In genomic region chr5:145138836-145139235, GRCm38 (mm10) we compare ENCODE assay signal across 8 mouse cellular contexts. TPM values are rescaled to one million over a fixed set of nuclear protein-coding genes. Genes with fewer than 3 reads are reported as not detected.
DNase-seq lines count a peak whose midpoint lies in the region; ATAC-seq and TF ChIP-seq lines count a peak whose summit lies in the region.

No protein-coding gene starts in this region.

- WGBS in forebrain, embryonic 10.5 days = 31% methylated on average over 6 of the region's 6 CpGs
- WGBS in liver, embryonic 15.5 days (ENCODE audit: insufficient replicate concordance) = 11% methylated on average over 6 of the region's 6 CpGs

- peak overlapping the region; percentile 97 for H3K27ac ChIP-seq in gastrocnemius, adult 2 months
- H3K27ac ChIP-seq in forebrain, embryonic 10.5 days = peak overlapping the region; percentile 99
- H3K27ac ChIP-seq in liver, embryonic 15.5 days (replicated peaks) = peak overlapping the region; percentile 93

- no peak for DNase-seq in gastrocnemius, adult 2 months
- DNase-seq in gastrocnemius, adult 8-10 months (ENCODE audit: low spot score in 2 of 2) = no peak
- peak; percentile 32 for DNase-seq in A20 (ENCODE audit: low read depth, low spot score)
- DNase-seq in forebrain, embryonic 10.5 days (ENCODE audit: extremely low spot score, low spot score) = no peak
- DNase-seq in right cerebral cortex, postnatal 25 days = no peak
- DNase-seq in ovary, postnatal 14 days (ENCODE audit: low spot score) = no peak
- no peak for DNase-seq in layer of hippocampus, adult 8-10 months (ENCODE audit: low spot score in 2 of 2)

- H3K27me3 ChIP-seq in forebrain, embryonic 10.5 days (ENCODE audit: poor library complexity, severe bottlenecking) = no peaks in the 10 kb centered on the region
- no peaks in the 10 kb centered on the region for H3K27me3 ChIP-seq in liver, embryonic 15.5 days

- H3K4me2 ChIP-seq in liver, embryonic 15.5 days = peak overlapping the region; percentile 80

- peaks cover 29% of the 10 kb centered on the region for H3K4me1 ChIP-seq in forebrain, embryonic 10.5 days
- H3K4me1 ChIP-seq in liver, embryonic 15.5 days (replicated peaks) = peaks cover 46% of the 10 kb centered on the region

- peak overlapping the region; percentile 91 for H3K9ac ChIP-seq in liver, embryonic 15.5 days

- intact Hi-C loops in gastrocnemius, adult 2 months (cut with DNase I) = no loop called here

- no peak for ATAC-seq in liver, embryonic 15.5 days (ENCODE audit: insufficient read depth)

- H3K36me3 ChIP-seq in forebrain, embryonic 10.5 days (replicated peaks) = peaks cover 64% of the 10 kb centered on the region
- H3K36me3 ChIP-seq in liver, embryonic 15.5 days (replicated peaks) = peaks cover 57% of the 10 kb centered on the region

- TF ChIP-seq CTCF in gastrocnemius, adult 2 months (IDR thresholded peaks at IDR 0.05) = no peak

- H3K4me3 ChIP-seq in gastrocnemius, adult 2 months = peak overlapping the region; percentile 83
- H3K4me3 ChIP-seq in forebrain, embryonic 10.5 days = peak overlapping the region; percentile 97
- peak overlapping the region; percentile 90 for H3K4me3 ChIP-seq in liver, embryonic 15.5 days (replicated peaks)

- H3K9me3 ChIP-seq in forebrain, embryonic 10.5 days = no peaks in the 10 kb centered on the region
- H3K9me3 ChIP-seq in liver, embryonic 15.5 days (replicated peaks) = no peaks in the 10 kb centered on the region

RNA-seq across cellular contexts. Expression of gene Pdap1, which starts 1.2 kb away (rescaled TPM):
- 10 to 100 TPM; 47.9 to 56.9 TPM for total RNA-seq in gastrocnemius, adult 2 months (2021)
- 10 to 100 TPM; 39.8 to 50.9 (median 45.1) TPM for total RNA-seq in gastrocnemius, adult 8-10 months (2022)
- 148 and 151 TPM in 2 replicates for polyA plus RNA-seq in forebrain, embryonic 10.5 days (2016; fragmentation: Nextera tagmentation; extraction: Ambion mirVana)
- polyA plus RNA-seq in liver, embryonic 15.5 days (2015; fragmentation: Nextera tagmentation; extraction: Ambion mirVana) = 28.8 and 36.5 TPM in 2 replicates
- 10 to 100 TPM; 70.8 to 100.0 (median 83.5) TPM for total RNA-seq in layer of hippocampus, adult 8-10 months (2022)

RNA-seq across cellular contexts. Expression of gene Bud31, which starts 1.3 kb away (rescaled TPM):
- total RNA-seq in gastrocnemius, adult 2 months (2021) = 10 to 100 TPM; 49.1 to 57.4 TPM
- 10 to 100 TPM; 46.9 to 59.4 (median 52.6) TPM for total RNA-seq in gastrocnemius, adult 8-10 months (2022)
- polyA plus RNA-seq in forebrain, embryonic 10.5 days (2016; fragmentation: Nextera tagmentation; extraction: Ambion mirVana) = 250 and 253 TPM in 2 replicates
- 121 and 128 TPM in 2 replicates for polyA plus RNA-seq in liver, embryonic 15.5 days (2015; fragmentation: Nextera tagmentation; extraction: Ambion mirVana)
- 10 to 100 TPM; 67.8 to 76.8 (median 73.0) TPM for total RNA-seq in layer of hippocampus, adult 8-10 months (2022)

RNA-seq across cellular contexts. Expression of gene Arpc1b, which starts 24.8 kb away (rescaled TPM):
- total RNA-seq in gastrocnemius, adult 2 months (2021) = 10 to 100 TPM; 20.1 to 29.9 TPM
- 10 to 100 TPM; 17.1 to 25.0 (median 18.7) TPM for total RNA-seq in gastrocnemius, adult 8-10 months (2022)
- 82.9 and 83.4 TPM in 2 replicates for polyA plus RNA-seq in forebrain, embryonic 10.5 days (2016; fragmentation: Nextera tagmentation; extraction: Ambion mirVana)
- polyA plus RNA-seq in liver, embryonic 15.5 days (2015; fragmentation: Nextera tagmentation; extraction: Ambion mirVana) = 185 and 195 TPM in 2 replicates
- 10 to 100 TPM; 16.9 to 66.2 (median 37.8) TPM for total RNA-seq in layer of hippocampus, adult 8-10 months (2022)

RNA-seq across cellular contexts. Expression of gene Ptcd1, which starts 28.1 kb away (rescaled TPM):
- 10 to 100 TPM; 11.5 to 12.8 TPM for total RNA-seq in gastrocnemius, adult 2 months (2021)
- total RNA-seq in gastrocnemius, adult 8-10 months (2022) = 10 to 100 TPM; 10.7 to 12.3 (median 11.0) TPM
- polyA plus RNA-seq in forebrain, embryonic 10.5 days (2016; fragmentation: Nextera tagmentation; extraction: Ambion mirVana) = 17.5 and 18.9 TPM in 2 replicates
- 7.7 and 8.8 TPM in 2 replicates for polyA plus RNA-seq in liver, embryonic 15.5 days (2015; fragmentation: Nextera tagmentation; extraction: Ambion mirVana)
- total RNA-seq in layer of hippocampus, adult 8-10 months (2022) = 10 to 100 TPM; 19.1 to 28.7 (median 24.0) TPM

RNA-seq across cellular contexts. Expression of gene Cpsf4, which starts 28.2 kb away (rescaled TPM):
- 1 to 10 TPM; 9.3 to 9.9 TPM for total RNA-seq in gastrocnemius, adult 2 months (2021)
- total RNA-seq in gastrocnemius, adult 8-10 months (2022) = 10 to 100 TPM in 2 of 4 experiments, 1 to 10 TPM in 2; 7.7 to 10.3 (median 9.5) TPM
- 91.4 and 92.5 TPM in 2 replicates for polyA plus RNA-seq in forebrain, embryonic 10.5 days (2016; fragmentation: Nextera tagmentation; extraction: Ambion mirVana)
- polyA plus RNA-seq in liver, embryonic 15.5 days (2015; fragmentation: Nextera tagmentation; extraction: Ambion mirVana) = 24.4 and 25.1 TPM in 2 replicates
- total RNA-seq in layer of hippocampus, adult 8-10 months (2022) = 10 to 100 TPM; 24.9 to 30.7 (median 25.6) TPM
